Mouse (Mus musculus) lung, adult 2 months (tissue): ENCODE results near the gene Letm1. TPM values are rescaled to one million over a fixed set of nuclear protein-coding genes. Genes with fewer than 3 reads are reported as not detected.

Experiments used
- DNase-seq: peaks from one replicate; pipeline ENCODE4 v3.0.0; 2022
- H3K4me1 ChIP-seq: fragments of 200-500 bp; 2 replicates; pipeline ENCODE4 v1.6.1; 2011; ENCODE audit warnings: low read length; ENCODE audit not compliant: control insufficient read depth, insufficient read depth
- H3K4me3 ChIP-seq: fragments of 200-500 bp; replicated peaks from 2 replicates; pipeline ENCODE3; 2011; ENCODE audit warnings: low read depth, mild to moderate bottlenecking, control low read depth, low read length; ENCODE audit errors: extremely low read depth
- CTCF ChIP-seq: fragments of 200-500 bp; IDR thresholded peaks from 2 replicates; pipeline ENCODE4 v1.5.1; 2011; ENCODE audit warnings: mild to moderate bottlenecking, low read length, control low read depth; ENCODE audit not compliant: insufficient read depth
- POLR2A ChIP-seq: fragments of 200-500 bp; IDR thresholded peaks from 2 replicates; pipeline ENCODE4 v1.6.1; 2011; ENCODE audit warnings: low read depth, mild to moderate bottlenecking, control low read depth, low read length, borderline replicate concordance; ENCODE audit errors: extremely low read depth
- WGBS: fragments of 180-500 bp; shearing (Covaris S2); methylation state at CpG from one replicate; pipeline ENCODE4 v1.1.7; 2018; 5-methylcytosine and 5-hydroxymethylcytosine counted together
- polyA plus RNA-seq: library from polyadenylated mRNA; depleted of rRNA; stranded (reverse); fragments of >200 nt; gene quantifications from 2 replicates; pipeline ENCODE4 v1.2.3, GENCODE M21; 2012

The Letm1 gene
- polyA plus RNA-seq, 1 experiment: 41.8 TPM

- Histone ChIP-seq H3K4me1 (peaks cover 20% of the 10 kb centered on the region), H3K4me3 (no peak overlapping the region)
- TF ChIP-seq POLR2A (no peak), CTCF (no peak)
- DNase-seq: no peak
- WGBS: 47% methylated on average over 1 of the region's 1 CpGs
Measured at GRCm38 (mm10) chr5:33726891-33727290, 55.7 kb downstream of the Letm1 start.

GRCm38 (mm10) chr5:33726081-33726647, 56.5 kb downstream of the Letm1 start:
- Histone ChIP-seq H3K4me1 (peaks cover 21% of the 10 kb centered on the region), H3K4me3 (no peak overlapping the region)
- 66% methylated on average over 7 of the region's 7 CpGs for WGBS
- peak; percentile 17; the same call in 1 of the 2 replicates for TF ChIP-seq CTCF
- no peak for TF ChIP-seq POLR2A
- DNase-seq: no peak

GRCm38 (mm10) chr5:33723641-33724465, 58.8 kb downstream of the Letm1 start:
- Histone ChIP-seq H3K4me1 (peaks cover 18% of the 10 kb centered on the region), H3K4me3 (peak overlapping the region; percentile 89)
- DNase-seq: no peak
- 20% methylated on average over 36 of the region's 36 CpGs for WGBS
- TF ChIP-seq CTCF (no peak), POLR2A (no peak)

GRCm38 (mm10) chr5:33723019-33723640, 59.5 kb downstream of the Letm1 start:
- peaks cover 18% of the 10 kb centered on the region for H3K4me1 ChIP-seq
- peak overlapping the region; percentile 89 for H3K4me3 ChIP-seq
- DNase-seq: peak; percentile 54
- WGBS: 2% methylated on average over 61 of the region's 61 CpGs
- TF ChIP-seq POLR2A (no peak), CTCF (no peak)

GRCm38 (mm10) chr5:33722266-33723018, 60.2 kb downstream of the Letm1 start:
- WGBS: under 1% methylated on average over 53 of the region's 53 CpGs
- peak overlapping the region; percentile 89 for H3K4me3 ChIP-seq
- 0 out of 2 replicates have a peak, but pooled peaks have one; percentile 2 for TF ChIP-seq CTCF
- no peak for TF ChIP-seq POLR2A
- DNase-seq: no peak
- peaks cover 18% of the 10 kb centered on the region for H3K4me1 ChIP-seq

- WGBS: 1% methylated on average over 71 of the region's 73 CpGs
- H3K4me3 ChIP-seq: peak within 1 kb of the TSS; percentile 89
Measured at GRCm38 (mm10) chr5:33721541-33722265, 60.9 kb downstream of the Letm1 start, which contains the start of gene Fgfr3. TSS of gene Fgfr3 (plus strand) at chr5:33721674.

GRCm38 (mm10) chr5:33720852-33721490, 61.6 kb downstream of the Letm1 start:
- WGBS: 25% methylated on average over 8 of the region's 8 CpGs
- DNase-seq: no peak
- peaks cover 7% of the 10 kb centered on the region; the same call in 1 of the 2 replicates for H3K4me1 ChIP-seq

More at GRCm38 (mm10) chr5:33721541-33722265, 60.9 kb downstream of the Letm1 start, which contains the start of gene Fgfr3:
- peak; percentile 84 for DNase-seq
- H3K4me1 ChIP-seq: peaks cover 13% of the 10 kb centered on the region
- peak; percentile 70; the same call in 1 of the 2 replicates for TF ChIP-seq POLR2A
- no peak for TF ChIP-seq CTCF

GRCm38 (mm10) chr5:33718460-33718859, 64.2 kb downstream of the Letm1 start:
- 0 out of 2 replicates have a peak, but pooled peaks cover 4% of the 10 kb centered on the region for H3K4me1 ChIP-seq
- no peak for DNase-seq
- TF ChIP-seq POLR2A: no peak
- TF ChIP-seq CTCF: no peak
- H3K4me3 ChIP-seq: no peak overlapping the region
- 86% methylated on average over 5 of the region's 5 CpGs for WGBS

More at GRCm38 (mm10) chr5:33720852-33721490, 61.6 kb downstream of the Letm1 start:
- H3K4me3 ChIP-seq: peak overlapping the region; percentile 89
- TF ChIP-seq POLR2A (no peak), CTCF (no peak)
